In the genomic region with DNA sequence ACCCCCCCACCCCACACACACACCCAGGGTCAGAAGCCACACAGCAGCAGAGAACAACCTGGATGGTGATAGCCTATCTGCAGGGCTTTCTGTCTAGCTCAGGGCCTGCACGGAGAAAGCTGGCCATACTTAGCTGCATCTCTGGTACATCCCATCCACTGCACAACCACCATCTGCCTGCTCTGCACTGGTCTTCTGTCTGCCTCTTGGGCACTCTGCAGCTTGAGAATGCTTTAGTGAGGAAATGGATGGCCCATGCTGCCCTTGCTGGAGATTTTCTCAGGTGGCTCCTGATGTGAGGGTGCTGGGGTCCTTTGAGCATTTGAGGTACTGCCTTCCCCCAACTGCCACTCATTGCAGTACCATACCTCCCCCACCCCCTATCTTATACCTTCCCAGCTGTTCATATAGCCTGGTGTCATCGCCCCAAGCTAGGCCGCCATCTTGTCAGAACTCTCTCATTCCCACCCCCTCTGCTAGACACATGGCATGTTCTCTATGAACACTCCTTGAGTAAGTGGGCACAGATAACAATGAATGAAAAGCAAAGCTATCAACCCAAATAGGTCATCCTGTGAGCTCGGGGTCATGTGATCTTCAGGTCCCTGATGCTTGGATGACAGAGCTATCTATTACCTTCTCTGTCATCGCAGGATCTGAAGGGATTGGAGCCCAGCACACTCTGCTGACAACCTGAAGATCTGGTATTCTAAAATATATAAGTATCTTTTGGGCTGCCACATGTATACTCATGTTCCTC, we compare ENCODE assay signal across 27 mouse cellular contexts. TPM values are rescaled to one million over a fixed set of nuclear protein-coding genes. Genes with fewer than 3 reads are reported as not detected.
DNase-seq lines count a peak whose midpoint lies in the region; ATAC-seq lines count a peak whose summit lies in the region.
"Had no signal": no experiment of that assay in that cellular context is flagged by ENCODE, and none has a peak within 500 bp of the region (broad histone marks: within the 10 kb centered on the region; RNA-seq: fewer than 3 reads in every experiment).

No protein-coding gene starts in this region.

- DNase-seq in cerebellum, adult 18-20 months = peak; percentile 20 to 41
- no peak for DNase-seq in cerebellum, postnatal 10 days
- DNase-seq in intestine, embryonic 14.5 days (ENCODE audit: low spot score) = peak; percentile 25
- DNase-seq in right cerebral cortex, postnatal 25 days = peak; percentile 2
- no peak for DNase-seq in right cerebral cortex, postnatal 36 days (ENCODE audit: low spot score in 2 of 2)
- peak; percentile 17 for DNase-seq in limb, embryonic 10.5 days (ENCODE audit: low spot score)
- DNase-seq: adrenal gland, postnatal 14 days; gastrocnemius, postnatal 14 days; heart, adult 18-20 months; kidney, adult 2 months; thymus, adult 2 months; thymus, postnatal 4 days had no signal

- H3K9me3 ChIP-seq in intestine, embryonic 14.5 days (ENCODE audit: control insufficient read depth, low read length) = no peaks in the 10 kb centered on the region
- H3K9me3 ChIP-seq in intestine, embryonic 15.5 days = no peaks in the 10 kb centered on the region
- H3K9me3 ChIP-seq in limb, embryonic 10.5 days (replicated peaks) = no peaks in the 10 kb centered on the region
- no peaks in the 10 kb centered on the region for H3K9me3 ChIP-seq in kidney, embryonic 14.5 days (ENCODE audit: control insufficient read depth, low read length)
- H3K9me3 ChIP-seq: embryonic facial prominence, embryonic 15.5 days; heart, embryonic 12.5 days; hindbrain, embryonic 10.5 days; hindbrain, embryonic 15.5 days; limb, embryonic 13.5 days; lung, embryonic 15.5 days; midbrain, embryonic 10.5 days; neural tube, embryonic 13.5 days had no signal

- H3K4me2 ChIP-seq in intestine, embryonic 14.5 days (ENCODE audit: low read length) = no peak overlapping the region
- no peak overlapping the region for H3K4me2 ChIP-seq in intestine, embryonic 15.5 days (replicated peaks)
- H3K4me2 ChIP-seq in kidney, embryonic 14.5 days (replicated peaks; ENCODE audit: low read depth, low read length) = no peak overlapping the region
- H3K4me2 ChIP-seq: embryonic facial prominence, embryonic 15.5 days; heart, embryonic 12.5 days; hindbrain, embryonic 15.5 days; limb, embryonic 13.5 days; liver, embryonic 11.5 days; lung, embryonic 15.5 days; neural tube, embryonic 13.5 days had no signal

- peaks cover 3% of the 10 kb centered on the region; the same call in 1 of the 2 replicates for H3K4me1 ChIP-seq in intestine, embryonic 14.5 days (replicated peaks; ENCODE audit: control insufficient read depth, insufficient read depth, low read length)
- no peaks in the 10 kb centered on the region for H3K4me1 ChIP-seq in intestine, embryonic 15.5 days (replicated peaks)
- H3K4me1 ChIP-seq in limb, embryonic 10.5 days = 0 out of 2 replicates have a peak, but pooled peaks cover 8% of the 10 kb centered on the region
- no peaks in the 10 kb centered on the region for H3K4me1 ChIP-seq in kidney, embryonic 14.5 days (ENCODE audit: control insufficient read depth, insufficient read depth, low read length)
- H3K4me1 ChIP-seq: embryonic facial prominence, embryonic 15.5 days; hindbrain, embryonic 15.5 days; limb, embryonic 13.5 days; lung, embryonic 15.5 days; neural tube, embryonic 13.5 days had no signal

- H3K27me3 ChIP-seq in intestine, embryonic 14.5 days (replicated peaks; ENCODE audit: control insufficient read depth, insufficient read depth, low read length) = no peaks in the 10 kb centered on the region
- H3K27me3 ChIP-seq in intestine, embryonic 15.5 days (replicated peaks) = no peaks in the 10 kb centered on the region
- no peaks in the 10 kb centered on the region for H3K27me3 ChIP-seq in limb, embryonic 10.5 days (ENCODE audit: low read depth, poor library complexity, severe bottlenecking)
- no peaks in the 10 kb centered on the region for H3K27me3 ChIP-seq in kidney, embryonic 14.5 days (ENCODE audit: control insufficient read depth, insufficient read depth, low read length)
- H3K27me3 ChIP-seq: embryonic facial prominence, embryonic 15.5 days; hindbrain, embryonic 15.5 days; limb, embryonic 13.5 days; lung, embryonic 15.5 days; neural tube, embryonic 13.5 days had no signal

- H3K27ac ChIP-seq in intestine, embryonic 14.5 days (ENCODE audit: low read depth) = no peak overlapping the region
- H3K27ac ChIP-seq in intestine, embryonic 15.5 days = no peak overlapping the region
- H3K27ac ChIP-seq in limb, embryonic 10.5 days = no peak overlapping the region
- no peak overlapping the region for H3K27ac ChIP-seq in kidney, embryonic 14.5 days (ENCODE audit: low read depth, low read length)
- H3K27ac ChIP-seq: embryonic facial prominence, embryonic 15.5 days; hindbrain, embryonic 10.5 days; hindbrain, embryonic 15.5 days; kidney, postnatal 0 days; limb, embryonic 13.5 days; lung, embryonic 15.5 days; midbrain, embryonic 10.5 days; neural tube, embryonic 13.5 days had no signal

- no peak overlapping the region for H3K9ac ChIP-seq in intestine, embryonic 14.5 days (ENCODE audit: low read length)
- H3K9ac ChIP-seq in intestine, embryonic 15.5 days = no peak overlapping the region
- no peak overlapping the region for H3K9ac ChIP-seq in kidney, embryonic 14.5 days (ENCODE audit: low read depth, low read length)
- H3K9ac ChIP-seq: embryonic facial prominence, embryonic 15.5 days; heart, embryonic 12.5 days; hindbrain, embryonic 15.5 days; limb, embryonic 13.5 days; lung, embryonic 15.5 days; neural tube, embryonic 13.5 days had no signal

- no peaks in the 10 kb centered on the region for H3K36me3 ChIP-seq in intestine, embryonic 14.5 days (ENCODE audit: control insufficient read depth, insufficient read depth, low read length)
- no peaks in the 10 kb centered on the region for H3K36me3 ChIP-seq in intestine, embryonic 15.5 days
- H3K36me3 ChIP-seq in limb, embryonic 10.5 days = no peaks in the 10 kb centered on the region
- no peaks in the 10 kb centered on the region for H3K36me3 ChIP-seq in kidney, embryonic 14.5 days (ENCODE audit: control insufficient read depth, insufficient read depth, low read length)
- H3K36me3 ChIP-seq: embryonic facial prominence, embryonic 15.5 days; heart, embryonic 12.5 days; hindbrain, embryonic 10.5 days; hindbrain, embryonic 15.5 days; limb, embryonic 13.5 days; lung, embryonic 15.5 days; midbrain, embryonic 10.5 days; neural tube, embryonic 13.5 days had no signal

- ATAC-seq in intestine, embryonic 14.5 days (replicated peaks; ENCODE audit: low FRiP score, low TSS enrichment, low read depth) = no peak
- ATAC-seq in intestine, embryonic 15.5 days = no peak
- no peak for ATAC-seq in kidney, embryonic 14.5 days (ENCODE audit: low FRiP score, low TSS enrichment)
- ATAC-seq: forebrain, embryonic 14.5 days; inflammation-experienced regulatory T-cells, adult 6 months had no signal

- WGBS in intestine, embryonic 14.5 days = 88% methylated on average over 5 of the region's 5 CpGs
- 86% methylated on average over 5 of the region's 5 CpGs for WGBS in intestine, embryonic 15.5 days
- WGBS in limb, embryonic 10.5 days = 93% methylated on average over 5 of the region's 5 CpGs
- 91% methylated on average over 5 of the region's 5 CpGs for WGBS in kidney, embryonic 14.5 days

- no peak overlapping the region for H3K4me3 ChIP-seq in intestine, embryonic 14.5 days (ENCODE audit: low read depth, low read length)
- no peak overlapping the region for H3K4me3 ChIP-seq in intestine, embryonic 15.5 days (replicated peaks)
- H3K4me3 ChIP-seq in limb, embryonic 10.5 days = no peak overlapping the region
- no peak overlapping the region for H3K4me3 ChIP-seq in kidney, embryonic 14.5 days (ENCODE audit: low read length)
- H3K4me3 ChIP-seq: embryonic facial prominence, embryonic 15.5 days; heart, embryonic 12.5 days; hindbrain, embryonic 10.5 days; hindbrain, embryonic 15.5 days; limb, embryonic 13.5 days; lung, embryonic 15.5 days; midbrain, embryonic 10.5 days; myocyte; neural tube, embryonic 13.5 days had no signal

RNA-seq across cellular contexts. Expression of gene Phactr3, which starts 13.0 kb away (rescaled TPM):
- polyA plus RNA-seq in intestine, embryonic 14.5 days (2014; fragmentation: Nextera tagmentation; extraction: Ambion mirVana) = 2.3 and 3.3 TPM in 2 replicates
- 2.0 and 3.4 TPM in 2 replicates for polyA plus RNA-seq in intestine, embryonic 15.5 days (2015; fragmentation: Nextera tagmentation; extraction: Ambion mirVana)
- polyA plus RNA-seq in limb, embryonic 10.5 days (2016; fragmentation: Nextera tagmentation; extraction: Ambion mirVana) = 8.1 and 8.3 TPM in 2 replicates
- polyA plus RNA-seq in kidney, embryonic 14.5 days (2014; fragmentation: Nextera tagmentation; extraction: Ambion mirVana) = 0.81 and 0.95 TPM in 2 replicates
- polyA plus RNA-seq: myocyte had no signal

RNA-seq across cellular contexts. Expression of gene Zfp931, which starts 53.5 kb away (rescaled TPM):
- 20.7 and 20.9 TPM in 2 replicates for polyA plus RNA-seq in intestine, embryonic 14.5 days (2014; fragmentation: Nextera tagmentation; extraction: Ambion mirVana)
- polyA plus RNA-seq in intestine, embryonic 15.5 days (2015; fragmentation: Nextera tagmentation; extraction: Ambion mirVana) = 17.7 and 18.7 TPM in 2 replicates
- 16.2 and 17.0 TPM in 2 replicates for polyA plus RNA-seq in limb, embryonic 10.5 days (2016; fragmentation: Nextera tagmentation; extraction: Ambion mirVana)
- polyA plus RNA-seq in kidney, embryonic 14.5 days (2014; fragmentation: Nextera tagmentation; extraction: Ambion mirVana) = 16.2 and 22.7 TPM in 2 replicates

Comparison
In these comparisons a context has a peak if more than half of its experiments do, and no peak if none do; other contexts are left out.
1. DNase-seq: peak in cerebellum, adult 18-20 months (2 of 2), intestine, embryonic 14.5 days (single experiment), right cerebral cortex, postnatal 25 days (single experiment) and limb, embryonic 10.5 days (single experiment); none in cerebellum, postnatal 10 days (0 of 2) and right cerebral cortex, postnatal 36 days (0 of 2).